Mouse (Mus musculus): ENCODE results near the gene Entr1. TPM values are rescaled to one million over a fixed set of nuclear protein-coding genes. Genes with fewer than 3 reads are reported as not detected.

Entr1 gene
- 126 and 145 TPM in 2 replicates for polyA plus RNA-seq (2014; fragmentation: Nextera tagmentation; extraction: Ambion mirVana)

DNA sequence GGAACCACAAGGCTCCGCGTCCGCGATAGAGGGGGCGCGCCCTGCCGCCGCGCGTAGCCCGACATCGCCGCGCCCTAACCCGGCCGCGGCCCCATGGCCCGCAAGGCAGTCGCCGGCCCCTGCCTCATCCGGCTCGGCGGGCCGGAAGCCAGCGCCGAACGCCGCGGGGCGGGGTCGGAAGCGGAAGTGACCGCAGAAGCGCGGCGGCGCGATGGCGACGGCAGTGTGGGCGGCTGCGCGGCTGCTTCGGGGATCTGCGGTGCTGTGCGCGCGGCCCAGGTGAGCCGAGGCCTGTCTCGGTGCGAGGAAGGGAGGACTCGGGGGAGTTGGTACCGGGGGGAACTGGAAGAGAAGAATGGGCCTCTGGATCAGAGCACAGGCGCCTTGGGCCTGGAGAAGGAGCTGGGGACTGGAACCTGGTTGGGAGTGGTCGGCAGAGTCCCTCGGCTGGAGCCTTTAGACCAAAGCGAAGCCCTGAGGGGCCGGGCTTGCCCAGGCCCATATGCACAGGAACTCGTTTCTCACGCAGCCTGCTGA lies at the start of gene Entr1, which contains the start of gene Pmpca:
Gene Entr1 (minus strand): TSS at position 163 of the 537 bp plus-strand sequence.
Gene Pmpca (plus strand): TSS at position 186 of the 537 bp plus-strand sequence.
- Histone ChIP-seq H3K9me3 (ENCODE audit: control insufficient read depth, low read length) (no peaks in the 10 kb centered on the region), H3K27ac (ENCODE audit: low read depth, low read length) (peak within 1 kb of the TSS; percentile 62), H3K4me1 (ENCODE audit: control insufficient read depth, insufficient read depth, low read length) (peaks cover 10% of the 10 kb centered on the region; the same call in 1 of the 2 replicates), H3K27me3 (ENCODE audit: control insufficient read depth, insufficient read depth, low read length) (no peaks in the 10 kb centered on the region), H3K9ac (ENCODE audit: low read length) (peak within 1 kb of the TSS; percentile 92), H3K4me3 (ENCODE audit: low read depth, low read length) (peak within 1 kb of the TSS; percentile 93), H3K36me3 (ENCODE audit: control insufficient read depth, insufficient read depth, low read length) (peaks cover 40% of the 10 kb centered on the region), H3K4me2 (ENCODE audit: low read depth) (peak within 1 kb of the TSS; percentile 99)
- under 1% methylated on average over 43 of the region's 60 CpGs for WGBS
- DNase-seq (ENCODE audit: low spot score) (peak; percentile 92), ATAC-seq (ENCODE audit: insufficient read depth, low FRiP score, low TSS enrichment) (peak; percentile 90)

DNA sequence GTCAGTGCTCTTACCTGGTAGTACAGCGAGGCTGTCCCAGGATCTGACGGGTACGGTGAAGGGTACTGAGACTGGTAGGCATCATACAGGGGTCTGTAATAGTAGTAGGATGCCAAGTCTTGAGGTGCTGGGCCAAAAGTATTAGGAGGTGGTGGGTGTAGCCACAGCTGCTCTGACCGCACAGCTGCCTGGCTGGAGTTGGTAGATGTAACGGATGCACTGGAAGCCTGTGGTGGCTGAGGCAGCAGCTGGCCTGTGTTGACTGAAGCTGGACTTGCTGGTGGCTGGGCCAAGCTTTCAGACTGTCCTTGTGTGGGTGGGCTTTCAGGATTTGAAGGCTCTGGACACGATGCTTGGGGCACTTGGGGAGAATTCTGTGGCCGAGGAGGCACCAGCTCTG lies 49.3 kb upstream of the Entr1 start:
- Histone ChIP-seq H3K27me3 (ENCODE audit: control insufficient read depth, insufficient read depth, low read length) (no peaks in the 10 kb centered on the region), H3K4me3 (ENCODE audit: low read depth, low read length) (no peak overlapping the region), H3K4me1 (ENCODE audit: control insufficient read depth, insufficient read depth, low read length) (no peaks in the 10 kb centered on the region; the same call in 1 of the 2 replicates), H3K36me3 (ENCODE audit: control insufficient read depth, insufficient read depth, low read length) (peaks cover 19% of the 10 kb centered on the region), H3K27ac (ENCODE audit: low read depth, low read length) (no peak overlapping the region), H3K4me2 (ENCODE audit: low read depth) (no peak overlapping the region), H3K9me3 (ENCODE audit: control insufficient read depth, low read length) (no peaks in the 10 kb centered on the region), H3K9ac (ENCODE audit: low read length) (no peak overlapping the region)
- peak; percentile 7 for DNase-seq (ENCODE audit: low spot score)
- ATAC-seq (ENCODE audit: insufficient read depth, low FRiP score, low TSS enrichment) = no peak
- WGBS = 97% methylated on average over 7 of the region's 7 CpGs

DNA sequence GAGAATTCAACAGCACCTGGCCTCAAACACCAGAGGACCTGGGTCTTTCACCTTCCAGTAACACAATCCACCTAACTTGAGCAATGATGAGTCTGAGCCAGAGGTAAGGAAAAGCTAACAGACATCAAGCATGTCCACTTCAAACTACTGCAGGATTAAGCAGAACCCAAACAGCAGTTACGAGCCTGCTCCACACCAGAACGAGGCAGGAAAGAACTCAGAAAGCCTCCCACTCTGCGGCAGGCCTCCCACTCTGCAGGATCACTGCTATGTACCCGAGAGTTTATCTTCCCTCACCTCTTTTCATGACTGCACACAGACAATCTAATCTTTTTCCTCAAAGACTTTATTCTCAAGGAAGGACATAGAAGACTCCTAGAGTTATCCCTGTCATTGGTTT lies 48.1 kb upstream of the Entr1 start:
- Histone ChIP-seq H3K36me3 (ENCODE audit: control insufficient read depth, insufficient read depth, low read length) (peaks cover 19% of the 10 kb centered on the region), H3K4me2 (ENCODE audit: low read depth) (no peak overlapping the region), H3K27me3 (ENCODE audit: control insufficient read depth, insufficient read depth, low read length) (no peaks in the 10 kb centered on the region), H3K9ac (ENCODE audit: low read length) (no peak overlapping the region), H3K4me1 (ENCODE audit: control insufficient read depth, insufficient read depth, low read length) (no peaks in the 10 kb centered on the region), H3K27ac (ENCODE audit: low read depth, low read length) (no peak overlapping the region), H3K9me3 (ENCODE audit: control insufficient read depth, low read length) (no peaks in the 10 kb centered on the region), H3K4me3 (ENCODE audit: low read depth, low read length) (no peak overlapping the region)
- WGBS = 89% methylated on average over 4 of the region's 4 CpGs
- ATAC-seq (ENCODE audit: insufficient read depth, low FRiP score, low TSS enrichment) (no peak), DNase-seq (ENCODE audit: low spot score) (no peak)

DNA sequence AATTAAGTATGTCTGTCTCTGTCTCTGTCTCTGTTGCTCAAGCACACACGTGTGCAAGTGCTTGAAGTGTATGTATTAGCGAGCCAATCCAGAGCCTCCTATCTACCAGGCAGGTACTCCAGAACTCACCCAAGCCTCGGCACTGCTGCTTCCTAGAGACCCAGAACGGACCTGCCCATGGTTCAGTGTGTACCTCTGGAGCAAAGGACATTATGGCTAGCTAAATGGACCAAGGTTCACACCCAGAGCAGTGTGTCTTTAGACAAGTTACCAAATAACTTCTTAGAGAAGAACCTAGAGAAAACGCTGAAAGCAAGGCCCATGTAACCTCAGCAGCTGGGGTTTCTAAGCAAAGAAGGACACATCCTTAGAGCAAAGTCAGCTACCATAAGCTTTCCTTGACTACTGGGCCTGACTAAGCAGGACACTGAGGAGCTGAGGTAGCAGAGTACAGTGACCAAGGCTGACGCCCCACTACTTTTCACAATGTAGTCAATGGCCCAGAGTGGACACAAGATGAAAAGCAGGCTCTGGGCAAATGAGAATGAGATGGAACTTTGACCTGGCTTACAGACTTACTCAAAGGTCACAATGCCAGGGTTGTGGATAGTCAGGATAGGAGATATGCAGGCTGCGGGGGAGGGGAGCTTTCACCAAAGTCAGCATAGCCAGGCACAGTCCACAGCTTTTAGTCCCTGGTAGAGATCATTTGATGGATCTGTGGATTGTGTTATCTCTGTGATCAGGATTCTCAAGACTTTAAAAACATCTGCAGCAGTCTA lies 45.9 kb upstream of the Entr1 start:
- H3K4me2 ChIP-seq (ENCODE audit: low read depth) = no peak overlapping the region
- 90% methylated on average over 7 of the region's 7 CpGs for WGBS
- no peaks in the 10 kb centered on the region for H3K9me3 ChIP-seq (ENCODE audit: control insufficient read depth, low read length)
- ATAC-seq (ENCODE audit: insufficient read depth, low FRiP score, low TSS enrichment) (no peak), DNase-seq (ENCODE audit: low spot score) (no peak)
- no peak overlapping the region for H3K4me3 ChIP-seq (ENCODE audit: low read depth, low read length)
- H3K4me1 ChIP-seq (ENCODE audit: control insufficient read depth, insufficient read depth, low read length) = no peaks in the 10 kb centered on the region
- peaks cover 12% of the 10 kb centered on the region for H3K36me3 ChIP-seq (ENCODE audit: control insufficient read depth, insufficient read depth, low read length)
- H3K9ac ChIP-seq (ENCODE audit: low read length) = no peak overlapping the region
- H3K27ac ChIP-seq (ENCODE audit: low read depth, low read length) = no peak overlapping the region
- no peaks in the 10 kb centered on the region for H3K27me3 ChIP-seq (ENCODE audit: control insufficient read depth, insufficient read depth, low read length)

DNA sequence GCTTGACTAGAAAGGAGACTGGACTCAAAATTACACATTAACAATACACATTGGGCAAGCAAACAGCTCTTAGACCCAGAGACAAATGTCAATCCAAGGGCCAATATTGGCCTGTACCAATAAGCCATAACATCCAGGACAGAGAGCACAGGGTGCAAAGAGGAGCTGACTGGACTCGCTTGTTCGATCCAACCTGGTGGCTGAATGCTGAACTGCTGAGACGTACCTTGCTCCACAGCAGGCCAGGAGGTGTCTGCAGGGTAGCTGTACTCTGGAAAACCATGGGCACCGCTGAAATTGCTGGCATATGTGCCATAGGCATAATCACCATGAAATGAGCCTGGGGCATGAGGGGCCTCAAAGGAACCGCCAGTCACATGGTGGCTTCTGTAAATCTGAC lies 40.7 kb upstream of the Entr1 start:
- no peaks in the 10 kb centered on the region for H3K4me1 ChIP-seq (ENCODE audit: control insufficient read depth, insufficient read depth, low read length)
- no peak overlapping the region for H3K27ac ChIP-seq (ENCODE audit: low read depth, low read length)
- 92% methylated on average over 5 of the region's 5 CpGs for WGBS
- ATAC-seq (ENCODE audit: insufficient read depth, low FRiP score, low TSS enrichment) (no peak), DNase-seq (ENCODE audit: low spot score) (no peak)
- H3K27me3 ChIP-seq (ENCODE audit: control insufficient read depth, insufficient read depth, low read length) = no peaks in the 10 kb centered on the region
- no peak overlapping the region for H3K9ac ChIP-seq (ENCODE audit: low read length)
- H3K36me3 ChIP-seq (ENCODE audit: control insufficient read depth, insufficient read depth, low read length) = peaks cover 16% of the 10 kb centered on the region
- H3K4me2 ChIP-seq (ENCODE audit: low read depth) = no peak overlapping the region
- no peaks in the 10 kb centered on the region for H3K9me3 ChIP-seq (ENCODE audit: control insufficient read depth, low read length)
- no peak overlapping the region for H3K4me3 ChIP-seq (ENCODE audit: low read depth, low read length)

DNA sequence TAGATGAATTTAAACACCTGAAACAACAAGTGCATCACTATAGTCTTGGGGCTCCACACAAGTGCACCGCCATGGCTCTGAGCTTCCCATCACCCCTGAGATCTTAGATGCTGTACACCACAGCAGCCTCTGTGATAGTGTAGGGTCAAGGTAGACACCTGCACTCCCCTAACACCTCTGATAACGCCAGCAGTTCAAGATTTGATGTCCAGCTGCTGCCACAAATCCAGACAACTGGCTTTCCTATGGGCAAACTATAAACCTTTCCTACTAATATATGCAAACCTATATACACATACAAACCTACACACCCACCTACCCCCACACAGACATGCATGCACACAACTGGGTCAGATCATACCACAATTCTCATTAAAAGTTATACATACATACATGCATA lies 35.4 kb upstream of the Entr1 start:
- no peaks in the 10 kb centered on the region for H3K9me3 ChIP-seq (ENCODE audit: control insufficient read depth, low read length)
- no peaks in the 10 kb centered on the region for H3K4me1 ChIP-seq (ENCODE audit: control insufficient read depth, insufficient read depth, low read length)
- 97% methylated on average over 2 of the region's 2 CpGs for WGBS
- H3K4me3 ChIP-seq (ENCODE audit: low read depth, low read length) = no peak overlapping the region
- ATAC-seq (ENCODE audit: insufficient read depth, low FRiP score, low TSS enrichment) (no peak), DNase-seq (ENCODE audit: low spot score) (no peak)
- H3K9ac ChIP-seq (ENCODE audit: low read length) = no peak overlapping the region
- no peak overlapping the region for H3K4me2 ChIP-seq (ENCODE audit: low read depth)
- H3K27me3 ChIP-seq (ENCODE audit: control insufficient read depth, insufficient read depth, low read length) = no peaks in the 10 kb centered on the region
- no peak overlapping the region for H3K27ac ChIP-seq (ENCODE audit: low read depth, low read length)
- peaks cover 22% of the 10 kb centered on the region for H3K36me3 ChIP-seq (ENCODE audit: control insufficient read depth, insufficient read depth, low read length)

DNA sequence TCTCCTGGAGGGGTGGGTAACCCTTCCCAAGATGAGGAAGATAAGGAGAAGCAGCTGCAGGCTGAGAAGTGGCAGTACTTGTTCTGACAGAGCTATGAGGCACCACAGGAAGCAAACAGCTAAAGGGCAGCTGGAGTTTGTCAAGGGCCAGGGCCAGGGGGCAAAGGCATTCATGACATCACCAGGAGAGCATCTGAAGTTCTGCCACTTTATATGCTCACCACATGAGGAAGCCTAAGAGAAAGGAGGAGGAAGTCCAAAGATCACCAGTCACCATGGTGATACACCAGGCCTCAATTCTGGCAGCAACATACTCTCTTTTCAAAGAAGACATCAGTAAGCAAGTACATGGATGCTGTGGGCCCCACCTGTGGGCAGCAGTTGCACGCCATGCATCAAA lies 34.0 kb upstream of the Entr1 start:
- peaks cover 22% of the 10 kb centered on the region for H3K36me3 ChIP-seq (ENCODE audit: control insufficient read depth, insufficient read depth, low read length)
- no peak overlapping the region for H3K9ac ChIP-seq (ENCODE audit: low read length)
- H3K9me3 ChIP-seq (ENCODE audit: control insufficient read depth, low read length) = no peaks in the 10 kb centered on the region
- H3K4me1 ChIP-seq (ENCODE audit: control insufficient read depth, insufficient read depth, low read length) = no peaks in the 10 kb centered on the region
- no peak overlapping the region for H3K27ac ChIP-seq (ENCODE audit: low read depth, low read length)
- no peak for ATAC-seq (ENCODE audit: insufficient read depth, low FRiP score, low TSS enrichment)
- no peak overlapping the region for H3K4me2 ChIP-seq (ENCODE audit: low read depth)
- H3K27me3 ChIP-seq (ENCODE audit: control insufficient read depth, insufficient read depth, low read length) = no peaks in the 10 kb centered on the region
- H3K4me3 ChIP-seq (ENCODE audit: low read depth, low read length) = no peak overlapping the region
- peak; percentile 9 for DNase-seq (ENCODE audit: low spot score)
- WGBS = 100% methylated on average over 1 of the region's 1 CpGs

DNA sequence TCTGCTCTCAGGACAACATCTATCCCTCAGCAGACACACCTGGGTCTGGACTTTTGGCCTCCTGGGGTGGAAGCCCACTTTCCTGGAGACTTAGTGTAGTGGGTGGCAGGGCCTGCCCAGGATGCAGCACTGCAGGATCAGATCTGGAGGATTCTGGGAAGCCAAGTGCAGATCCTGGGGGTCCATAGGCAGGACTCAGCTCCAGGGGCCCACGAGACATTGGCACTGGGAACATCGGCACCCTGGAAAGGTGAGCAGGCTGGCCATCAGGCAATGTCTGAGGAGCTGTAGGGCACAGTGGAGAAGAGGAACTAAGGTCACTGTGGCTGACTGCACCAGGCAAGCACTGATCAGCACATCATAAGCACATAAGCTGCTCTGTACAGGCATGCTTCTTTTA lies 32.9 kb upstream of the Entr1 start:
- Histone ChIP-seq H3K4me3 (ENCODE audit: low read depth, low read length) (no peak overlapping the region), H3K4me2 (ENCODE audit: low read depth) (no peak overlapping the region), H3K4me1 (ENCODE audit: control insufficient read depth, insufficient read depth, low read length) (no peaks in the 10 kb centered on the region), H3K9me3 (ENCODE audit: control insufficient read depth, low read length) (no peaks in the 10 kb centered on the region), H3K27me3 (ENCODE audit: control insufficient read depth, insufficient read depth, low read length) (no peaks in the 10 kb centered on the region), H3K36me3 (ENCODE audit: control insufficient read depth, insufficient read depth, low read length) (peaks cover 26% of the 10 kb centered on the region), H3K27ac (ENCODE audit: low read depth, low read length) (no peak overlapping the region), H3K9ac (ENCODE audit: low read length) (no peak overlapping the region)
- DNase-seq (ENCODE audit: low spot score) (peak; percentile 8), ATAC-seq (ENCODE audit: insufficient read depth, low FRiP score, low TSS enrichment) (no peak)
- 93% methylated on average over 2 of the region's 2 CpGs for WGBS

DNA sequence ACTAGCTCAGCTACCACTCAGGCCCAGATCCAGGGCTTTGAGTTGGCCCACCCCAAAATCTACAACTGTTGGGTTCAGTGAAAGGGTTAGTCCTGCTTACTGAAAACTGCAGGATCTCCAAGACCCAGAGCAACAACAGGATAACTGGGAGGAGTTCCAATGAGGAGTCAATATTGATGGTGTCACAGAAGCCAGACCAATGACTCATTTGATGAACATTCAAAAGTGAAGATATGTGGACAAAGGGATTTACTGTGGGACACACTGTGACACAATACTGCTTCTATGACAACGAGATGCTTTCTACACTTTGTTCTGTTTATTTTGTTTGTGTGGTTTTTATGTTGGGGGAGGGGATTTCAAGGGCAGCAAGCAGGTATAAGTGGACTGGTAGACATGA lies 29.0 kb upstream of the Entr1 start:
- Histone ChIP-seq H3K9ac (ENCODE audit: low read length) (no peak overlapping the region), H3K36me3 (ENCODE audit: control insufficient read depth, insufficient read depth, low read length) (peaks cover 19% of the 10 kb centered on the region), H3K27me3 (ENCODE audit: control insufficient read depth, insufficient read depth, low read length) (no peaks in the 10 kb centered on the region), H3K4me2 (ENCODE audit: low read depth) (no peak overlapping the region), H3K27ac (ENCODE audit: low read depth, low read length) (no peak overlapping the region), H3K4me1 (ENCODE audit: control insufficient read depth, insufficient read depth, low read length) (no peaks in the 10 kb centered on the region), H3K9me3 (ENCODE audit: control insufficient read depth, low read length) (no peaks in the 10 kb centered on the region), H3K4me3 (ENCODE audit: low read depth, low read length) (no peak overlapping the region)
- DNase-seq (ENCODE audit: low spot score) (no peak), ATAC-seq (ENCODE audit: insufficient read depth, low FRiP score, low TSS enrichment) (no peak)
- 94% methylated on average over 1 of the region's 1 CpGs for WGBS

Data from neural tube, embryonic 11.5 days (tissue).